Mouse (Mus musculus): ENCODE measurements around the gene Gm42957. TPM values are rescaled to one million over a fixed set of nuclear protein-coding genes. Genes with fewer than 3 reads are reported as not detected.

Gene Gm42957
- polyA plus RNA-seq, 1 experiment from 2014 or later: not detected

GRCm38 (mm10) chr3:96635906-96636305 is 632 bp downstream of the Gm42957 start:
- no peak for DNase-seq
- peak; percentile 18; the same call in 1 of the 2 replicates for ATAC-seq

GRCm38 (mm10) chr3:96636448-96636847 is 1.2 kb downstream of the Gm42957 start:
- Histone ChIP-seq H3K27ac (ENCODE audit: low read depth) (no peak overlapping the region), H3K27me3 (ENCODE audit: insufficient read depth, low read length) (no peaks in the 10 kb centered on the region), H3K36me3 (replicated peaks; ENCODE audit: insufficient read depth, low read length) (peaks cover 30% of the 10 kb centered on the region), H3K4me1 (ENCODE audit: insufficient read depth) (peaks cover 12% of the 10 kb centered on the region), H3K4me3 (ENCODE audit: low read depth, low read length) (peak overlapping the region; percentile 89), H3K4me2 (ENCODE audit: low read depth, low read length) (peak overlapping the region; percentile 98), H3K9ac (replicated peaks) (peak overlapping the region; percentile 96), H3K9me3 (ENCODE audit: low read length) (no peaks in the 10 kb centered on the region)
- DNase-seq (peak; percentile 19), ATAC-seq (no peak)
- WGBS (ENCODE audit: insufficient replicate concordance): 54% methylated on average over 11 of the region's 11 CpGs
- TF ChIP-seq EP300 (IDR thresholded peaks at IDR 0.05; ENCODE audit: low read depth) (no peak), CTCF (IDR thresholded peaks at IDR 0.05; ENCODE audit: low read depth) (no peak)

More at GRCm38 (mm10) chr3:96635906-96636305, 632 bp downstream of the Gm42957 start:
- peak overlapping the region; percentile 78 for H3K27ac ChIP-seq (ENCODE audit: low read depth)
- peak overlapping the region; percentile 98 for H3K4me2 ChIP-seq (ENCODE audit: low read depth, low read length)
- peak overlapping the region; percentile 89 for H3K4me3 ChIP-seq (ENCODE audit: low read depth, low read length)
- H3K4me1 ChIP-seq (ENCODE audit: insufficient read depth): peaks cover 15% of the 10 kb centered on the region
- peaks cover 34% of the 10 kb centered on the region for H3K36me3 ChIP-seq (replicated peaks; ENCODE audit: insufficient read depth, low read length)
- H3K9me3 ChIP-seq (ENCODE audit: low read length): no peaks in the 10 kb centered on the region
- WGBS (ENCODE audit: insufficient replicate concordance): 5% methylated on average over 15 of the region's 15 CpGs
- no peak for TF ChIP-seq CTCF (IDR thresholded peaks at IDR 0.05; ENCODE audit: low read depth)
- no peak for TF ChIP-seq EP300 (IDR thresholded peaks at IDR 0.05; ENCODE audit: low read depth)
- no peaks in the 10 kb centered on the region for H3K27me3 ChIP-seq (ENCODE audit: insufficient read depth, low read length)
- H3K9ac ChIP-seq (replicated peaks): peak overlapping the region; percentile 96

DNA sequence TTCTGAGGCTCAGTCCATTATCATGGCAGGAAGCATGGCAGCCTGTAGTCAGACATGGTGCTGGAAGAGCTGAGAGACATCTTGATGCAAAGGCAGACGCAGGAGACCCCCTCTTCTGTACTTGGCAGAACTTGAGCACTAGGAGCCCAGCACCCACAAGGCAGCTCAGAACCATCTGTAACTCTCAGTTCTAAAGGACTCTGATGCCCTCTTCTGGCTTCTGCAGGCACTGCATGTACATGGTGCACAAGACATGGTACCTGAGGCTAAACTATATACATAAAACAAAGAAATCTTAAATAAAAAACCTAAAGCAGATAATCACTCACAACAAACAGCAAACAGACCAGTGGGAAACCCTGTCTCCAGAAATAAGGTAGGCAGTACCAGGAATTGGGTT is 3.9 kb downstream of the Gm42957 start:
- peaks cover 28% of the 10 kb centered on the region for H3K36me3 ChIP-seq (replicated peaks; ENCODE audit: insufficient read depth, low read length)
- no peak overlapping the region for H3K9ac ChIP-seq (replicated peaks)
- 71% methylated on average over 1 of the region's 1 CpGs for WGBS (ENCODE audit: insufficient replicate concordance)
- no peaks in the 10 kb centered on the region for H3K9me3 ChIP-seq (ENCODE audit: low read length)
- no peak for ATAC-seq
- TF ChIP-seq EP300 (IDR thresholded peaks at IDR 0.05; ENCODE audit: low read depth) (no peak), CTCF (IDR thresholded peaks at IDR 0.05; ENCODE audit: low read depth) (peak; percentile 83)
- peak; percentile 76 for DNase-seq
- H3K27ac ChIP-seq (ENCODE audit: low read depth): no peak overlapping the region
- peaks cover 12% of the 10 kb centered on the region for H3K4me1 ChIP-seq (ENCODE audit: insufficient read depth)
- H3K4me2 ChIP-seq (ENCODE audit: low read depth, low read length): no peak overlapping the region
- H3K4me3 ChIP-seq (ENCODE audit: low read depth, low read length): no peak overlapping the region
- no peaks in the 10 kb centered on the region for H3K27me3 ChIP-seq (ENCODE audit: insufficient read depth, low read length)

GRCm38 (mm10) chr3:96645018-96645649 is 9.9 kb downstream of the Gm42957 start, which contains the start of gene Itga10:
Gene Itga10, plus strand, starts transcription at chr3:96645584.
- ATAC-seq: peak; percentile 37; the same call in 1 of the 2 replicates
- peak; percentile 42 for DNase-seq
- Histone ChIP-seq H3K9me3 (ENCODE audit: low read length) (no peaks in the 10 kb centered on the region), H3K27ac (ENCODE audit: low read depth) (no peak within 1 kb of the TSS), H3K4me3 (ENCODE audit: low read depth, low read length) (no peak within 1 kb of the TSS), H3K27me3 (ENCODE audit: insufficient read depth, low read length) (no peaks in the 10 kb centered on the region), H3K4me2 (ENCODE audit: low read depth, low read length) (no peak within 1 kb of the TSS), H3K36me3 (replicated peaks; ENCODE audit: insufficient read depth, low read length) (peaks cover 21% of the 10 kb centered on the region), H3K4me1 (ENCODE audit: insufficient read depth) (peaks cover 3% of the 10 kb centered on the region; the same call in 1 of the 2 replicates), H3K9ac (replicated peaks) (no peak within 1 kb of the TSS)
- TF ChIP-seq EP300 (IDR thresholded peaks at IDR 0.05; ENCODE audit: low read depth) (no peak), CTCF (IDR thresholded peaks at IDR 0.05; ENCODE audit: low read depth) (peak; percentile 65)
- WGBS (ENCODE audit: insufficient replicate concordance): 77% methylated on average over 7 of the region's 7 CpGs

DNA sequence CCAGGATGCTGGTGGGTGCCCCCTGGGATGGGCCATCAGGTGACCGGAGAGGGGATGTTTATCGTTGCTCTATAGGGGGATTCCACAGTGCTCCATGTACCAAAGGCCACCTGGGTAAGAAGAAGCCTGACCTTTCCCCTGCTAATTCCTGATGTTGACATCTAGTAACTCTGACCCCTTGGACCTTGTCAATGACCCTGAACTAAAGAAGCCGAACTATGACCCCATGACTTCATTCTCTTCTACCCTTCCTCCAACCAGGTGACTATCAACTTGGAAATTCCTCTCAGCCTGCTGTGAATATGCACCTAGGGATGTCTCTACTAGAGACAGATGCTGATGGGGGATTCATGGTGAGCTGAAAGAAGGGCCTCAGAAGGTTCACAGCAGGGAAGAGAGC is 12.1 kb downstream of the Gm42957 start:
- Histone ChIP-seq H3K4me2 (ENCODE audit: low read depth, low read length) (no peak overlapping the region), H3K9ac (replicated peaks) (no peak overlapping the region), H3K27ac (ENCODE audit: low read depth) (no peak overlapping the region), H3K9me3 (ENCODE audit: low read length) (no peaks in the 10 kb centered on the region), H3K4me1 (ENCODE audit: insufficient read depth) (peaks cover 3% of the 10 kb centered on the region; the same call in 1 of the 2 replicates), H3K27me3 (ENCODE audit: insufficient read depth, low read length) (no peaks in the 10 kb centered on the region), H3K4me3 (ENCODE audit: low read depth, low read length) (no peak overlapping the region), H3K36me3 (replicated peaks; ENCODE audit: insufficient read depth, low read length) (peaks cover 15% of the 10 kb centered on the region)
- DNase-seq: no peak
- ATAC-seq: peak; percentile 85
- TF ChIP-seq EP300 (IDR thresholded peaks at IDR 0.05; ENCODE audit: low read depth): no peak
- no peak for TF ChIP-seq CTCF (IDR thresholded peaks at IDR 0.05; ENCODE audit: low read depth)
- 74% methylated on average over 3 of the region's 3 CpGs for WGBS (ENCODE audit: insufficient replicate concordance)

DNA sequence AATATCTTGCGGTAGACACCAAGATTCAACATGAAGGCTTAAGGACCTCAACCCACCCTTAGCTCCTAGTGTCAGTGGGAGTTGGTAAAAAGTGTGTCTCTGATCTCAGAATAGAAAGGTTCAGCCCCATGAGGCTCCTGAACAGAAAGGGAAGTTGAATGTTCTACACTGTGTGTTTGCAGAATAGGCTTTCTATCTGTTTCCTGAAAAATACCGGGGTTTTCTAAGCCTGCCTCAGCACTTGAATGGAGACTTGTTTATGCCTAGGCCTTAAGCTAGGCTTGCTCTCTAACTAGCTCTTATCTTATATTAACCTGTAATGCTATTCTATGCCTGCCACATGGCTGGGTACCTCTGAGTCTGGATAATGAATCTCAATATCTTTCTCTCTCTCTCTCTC is 25.6 kb downstream of the Gm42957 start:
- Histone ChIP-seq H3K27me3 (ENCODE audit: insufficient read depth, low read length) (no peaks in the 10 kb centered on the region), H3K4me2 (ENCODE audit: low read depth, low read length) (no peak overlapping the region), H3K27ac (ENCODE audit: low read depth) (no peak overlapping the region), H3K4me3 (ENCODE audit: low read depth, low read length) (no peak overlapping the region), H3K36me3 (replicated peaks; ENCODE audit: insufficient read depth, low read length) (no peaks in the 10 kb centered on the region), H3K9me3 (ENCODE audit: low read length) (no peaks in the 10 kb centered on the region), H3K4me1 (ENCODE audit: insufficient read depth) (peaks cover 7% of the 10 kb centered on the region), H3K9ac (replicated peaks) (no peak overlapping the region)
- WGBS (ENCODE audit: insufficient replicate concordance): 55% methylated on average over 2 of the region's 2 CpGs
- ATAC-seq: no peak
- DNase-seq: no peak
- no peak for TF ChIP-seq EP300 (IDR thresholded peaks at IDR 0.05; ENCODE audit: low read depth)
- TF ChIP-seq CTCF (IDR thresholded peaks at IDR 0.05; ENCODE audit: low read depth): no peak

Data from liver, postnatal 0 days (tissue).